Comparison of ENCODE assay signal across 10 mouse cellular contexts in the genomic region with DNA sequence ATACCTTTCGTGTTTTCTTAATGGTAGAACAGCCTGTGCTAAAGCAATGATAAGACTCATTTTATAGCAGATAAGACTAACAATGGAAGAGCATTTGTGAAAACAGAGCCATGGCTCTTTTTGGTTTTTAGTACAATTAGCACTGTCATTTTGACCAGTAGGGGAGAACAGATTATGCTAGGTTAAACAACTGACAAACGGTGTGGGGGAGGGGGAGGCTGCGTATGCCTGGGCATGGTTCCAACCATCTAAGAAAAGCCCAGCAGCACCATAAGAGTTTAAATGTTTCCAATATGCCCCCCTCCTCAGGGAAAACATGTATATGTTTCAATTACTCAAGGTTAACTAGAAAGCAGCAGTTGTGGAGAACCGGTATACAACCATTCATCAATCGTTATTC.
DNase-seq lines count a peak whose midpoint lies in the region; ATAC-seq lines count a peak whose summit lies in the region.
"Had no signal": no experiment of that assay in that cellular context is flagged by ENCODE, and none has a peak within 500 bp of the region (broad histone marks: within the 10 kb centered on the region; RNA-seq: fewer than 3 reads in every experiment).

No protein-coding gene starts in this region.

- ATAC-seq in CD4-positive, CD25-positive, alpha-beta regulatory T cell, adult 4 months: no peak
- ATAC-seq: intestine, postnatal 0 days had no signal

- DNase-seq in cerebellum, adult 9-10 months: peak; percentile 58
- DNase-seq in cerebellum, adult 11-12 months: no peak
- DNase-seq in layer of hippocampus, adult 11-12 months (ENCODE audit: low spot score): peak; percentile 45
- no peak for DNase-seq in layer of hippocampus, adult 9-10 months (ENCODE audit: low spot score)
- peak; percentile 8 for DNase-seq in NIH3T3 (ENCODE audit: low read depth)
- peak; percentile 40 to 54 for DNase-seq in layer of hippocampus, postnatal 14 days (ENCODE audit: low spot score in 2 of 2)
- no peak for DNase-seq in urinary bladder, postnatal 36 days (ENCODE audit: low spot score in 2 of 2)
- DNase-seq: B cell, adult 2 months had no signal

Comparison
In these comparisons a context has a peak if more than half of its experiments do, and no peak if none do; other contexts are left out.
1. DNase-seq: peak in cerebellum, adult 9-10 months (single experiment), layer of hippocampus, adult 11-12 months (single experiment), NIH3T3 (single experiment) and layer of hippocampus, postnatal 14 days (2 of 2); none in cerebellum, adult 11-12 months (single experiment), layer of hippocampus, adult 9-10 months (single experiment) and urinary bladder, postnatal 36 days (0 of 2).